Mouse (Mus musculus) thymus, postnatal 0 days (tissue): ENCODE measurements around the gene Gm20388. TPM values are rescaled to one million over a fixed set of nuclear protein-coding genes. Genes with fewer than 3 reads are reported as not detected.

Experiments used
- DNase-seq: peaks from one replicate; pipeline ENCODE4 v3.0.0-alpha.2; 2015; ENCODE audit warnings: low spot score
- polyA plus RNA-seq: library from polyadenylated mRNA; unstranded; fragments of >200 nt; fragmentation: Nextera tagmentation; extraction: Ambion mirVana; gene quantifications from 2 replicates; pipeline ENCODE4 v1.2.1, GENCODE M21; 2015

The Gm20388 gene
- polyA plus RNA-seq, 1 experiment from 2014 or later = not detected

GRCm38 (mm10) chr8:122342362-122342761 lies 2431.7 kb downstream of the Gm20388 start:
- DNase-seq = no peak

GRCm38 (mm10) chr8:122342806-122343209 lies 2432.2 kb downstream of the Gm20388 start:
- DNase-seq = peak; percentile 68

- DNase-seq = no peak
These were observed 2432.7 kb downstream of the Gm20388 start for GRCm38 (mm10) chr8:122343341-122343740.

- peak; percentile 69 for DNase-seq
These were observed 2433.1 kb downstream of the Gm20388 start for GRCm38 (mm10) chr8:122343758-122344157.

GRCm38 (mm10) chr8:122344219-122344618 lies 2433.6 kb downstream of the Gm20388 start:
- no peak for DNase-seq

GRCm38 (mm10) chr8:122345181-122346095 lies 2434.8 kb downstream of the Gm20388 start:
- peak; percentile 51 for DNase-seq

GRCm38 (mm10) chr8:122347811-122348552 lies 2437.3 kb downstream of the Gm20388 start:
- no peak for DNase-seq

- no peak for DNase-seq
These were observed 2439.0 kb downstream of the Gm20388 start for GRCm38 (mm10) chr8:122349357-122350297.

- no peak for DNase-seq
These were observed 2439.9 kb downstream of the Gm20388 start for GRCm38 (mm10) chr8:122350309-122351089.

- DNase-seq = no peak
These were observed 2443.5 kb downstream of the Gm20388 start for GRCm38 (mm10) chr8:122354157-122354556.

GRCm38 (mm10) chr8:122355642-122356606 lies 2445.3 kb downstream of the Gm20388 start:
- DNase-seq = no peak

GRCm38 (mm10) chr8:122357202-122357601 lies 2446.6 kb downstream of the Gm20388 start:
- DNase-seq = no peak

- no peak for DNase-seq
These were observed 2447.0 kb downstream of the Gm20388 start for GRCm38 (mm10) chr8:122357641-122358040.

- no peak for DNase-seq
These were observed 2448.6 kb downstream of the Gm20388 start for GRCm38 (mm10) chr8:122359111-122359775.

- no peak for DNase-seq
These were observed 2450.2 kb downstream of the Gm20388 start, which contains the start of gene Trhr2 for GRCm38 (mm10) chr8:122360696-122361416. Gene Trhr2, minus strand, starts transcription at chr8:122360746.

- no peak for DNase-seq
These were observed 2451.6 kb downstream of the Gm20388 start for GRCm38 (mm10) chr8:122362271-122362670.

- no peak for DNase-seq
These were observed 2452.3 kb downstream of the Gm20388 start for GRCm38 (mm10) chr8:122362967-122363366.

- no peak for DNase-seq
These were observed 2457.9 kb downstream of the Gm20388 start for GRCm38 (mm10) chr8:122368494-122368893.
